Mouse (Mus musculus): Measurements from ENCODE around the gene Cdh13. TPM values are rescaled to one million over a fixed set of nuclear protein-coding genes. Genes with fewer than 3 reads are reported as not detected.

Cdh13 gene
- polyA plus RNA-seq, 1 experiment: 9.4 TPM

DNA sequence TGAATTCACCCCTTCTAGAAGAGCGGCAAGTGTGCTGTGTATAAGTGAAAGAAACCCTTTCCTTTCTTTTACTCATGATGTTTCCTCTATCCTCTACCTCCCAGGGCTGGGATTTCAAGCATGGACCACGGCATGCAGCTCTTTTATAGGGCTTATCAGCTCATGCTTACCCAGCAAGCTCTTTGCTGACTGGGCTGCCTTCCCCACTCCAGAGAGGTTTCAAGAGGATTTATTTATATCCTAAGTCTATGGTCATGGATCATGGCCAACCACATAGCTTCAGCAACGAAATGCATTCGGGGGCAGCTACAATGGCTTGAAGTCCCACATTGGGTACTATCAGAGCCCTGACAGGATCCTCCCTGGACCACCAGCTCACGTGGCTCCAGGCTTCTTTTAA, 304.4 kb downstream of the Cdh13 start:
- H3ac ChIP-seq (ENCODE audit: control insufficient read depth, insufficient read length, low read depth): no peak overlapping the region
- H3K36me3 ChIP-seq (ENCODE audit: control insufficient read depth, insufficient read depth): no peaks in the 10 kb centered on the region
- H3K79me2 ChIP-seq (ENCODE audit: control insufficient read depth, insufficient read depth): no peaks in the 10 kb centered on the region
- no peak overlapping the region for H3K4me3 ChIP-seq (ENCODE audit: insufficient read depth, poor library complexity, severe bottlenecking)
- H3K27me3 ChIP-seq (ENCODE audit: control insufficient read depth, insufficient read depth, insufficient read length): no peaks in the 10 kb centered on the region
- TF ChIP-seq CEBPB (IDR thresholded peaks at IDR 0.05; ENCODE audit: low read depth) (no peak), MYOD1 (IDR thresholded peaks at IDR 0.05; ENCODE audit: control insufficient read depth, insufficient read length, low read depth) (no peak), FOSL1 (IDR thresholded peaks at IDR 0.05; ENCODE audit: insufficient read depth, low read length, poor library complexity, severe bottlenecking) (no peak), CTCF (IDR thresholded peaks at IDR 0.05; ENCODE audit: control insufficient read depth, insufficient read depth, insufficient read length) (no peak), USF1 (IDR thresholded peaks at IDR 0.05; ENCODE audit: low read depth) (no peak), MAX (IDR thresholded peaks at IDR 0.05) (no peak), MYOG (IDR thresholded peaks at IDR 0.05; ENCODE audit: control insufficient read depth, extremely low read depth, insufficient read length) (no peak)
- no peaks in the 10 kb centered on the region for H3K79me3 ChIP-seq (ENCODE audit: low read depth)

DNA sequence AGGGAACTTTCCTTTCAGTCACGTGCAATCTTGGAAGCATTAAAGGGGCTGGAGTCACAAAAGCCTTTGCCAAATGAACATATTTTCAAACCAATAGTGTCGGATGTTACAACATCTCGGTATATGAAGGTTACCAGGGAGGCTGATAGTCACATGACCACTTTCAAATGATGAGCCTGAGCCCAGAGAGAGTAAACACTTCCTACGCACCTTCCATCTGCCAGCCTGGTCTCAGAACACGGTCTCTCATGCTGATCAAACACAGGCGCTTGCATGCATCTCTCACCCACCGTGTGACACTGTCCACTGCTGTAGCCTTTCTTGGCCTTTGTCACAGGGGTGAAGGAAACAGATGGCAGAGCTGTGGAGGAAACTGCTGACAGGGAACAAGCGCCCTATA, 313.3 kb downstream of the Cdh13 start:
- no peaks in the 10 kb centered on the region for H3K36me3 ChIP-seq (ENCODE audit: control insufficient read depth, insufficient read depth)
- no peaks in the 10 kb centered on the region for H3K27me3 ChIP-seq (ENCODE audit: control insufficient read depth, insufficient read depth, insufficient read length)
- no peaks in the 10 kb centered on the region for H3K79me3 ChIP-seq (ENCODE audit: low read depth)
- no peak overlapping the region for H3K4me3 ChIP-seq (ENCODE audit: insufficient read depth, poor library complexity, severe bottlenecking)
- TF ChIP-seq MAX (IDR thresholded peaks at IDR 0.05) (no peak), CEBPB (IDR thresholded peaks at IDR 0.05; ENCODE audit: low read depth) (no peak), FOSL1 (IDR thresholded peaks at IDR 0.05; ENCODE audit: insufficient read depth, low read length, poor library complexity, severe bottlenecking) (no peak), CTCF (IDR thresholded peaks at IDR 0.05; ENCODE audit: control insufficient read depth, insufficient read depth, insufficient read length) (no peak), MYOG (IDR thresholded peaks at IDR 0.05; ENCODE audit: control insufficient read depth, extremely low read depth, insufficient read length) (no peak), USF1 (IDR thresholded peaks at IDR 0.05; ENCODE audit: low read depth) (no peak), MYOD1 (IDR thresholded peaks at IDR 0.05; ENCODE audit: control insufficient read depth, insufficient read length, low read depth) (no peak)
- H3ac ChIP-seq (ENCODE audit: control insufficient read depth, insufficient read length, low read depth): no peak overlapping the region
- no peaks in the 10 kb centered on the region for H3K79me2 ChIP-seq (ENCODE audit: control insufficient read depth, insufficient read depth)

DNA sequence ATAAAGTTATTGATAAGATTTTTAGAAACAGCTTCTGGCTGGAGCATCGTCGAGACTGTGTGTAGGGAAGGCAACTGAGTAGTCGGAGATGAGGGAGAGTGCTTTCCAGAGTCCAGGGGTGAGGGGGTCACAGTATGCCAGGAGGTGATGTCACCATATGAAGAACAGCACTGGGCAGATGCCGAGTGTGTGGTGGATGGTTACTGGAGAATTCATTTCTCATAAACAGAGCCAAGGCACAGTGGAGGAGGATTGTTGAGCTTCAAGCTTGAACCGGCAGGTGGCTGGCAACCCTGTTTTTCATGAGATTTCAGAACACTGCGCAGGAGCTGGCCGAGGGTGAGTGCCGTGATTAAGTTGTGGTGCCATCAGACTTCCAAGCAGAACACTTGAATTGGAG, 317.8 kb downstream of the Cdh13 start:
- H3K79me3 ChIP-seq (ENCODE audit: low read depth): no peaks in the 10 kb centered on the region
- TF ChIP-seq USF1 (IDR thresholded peaks at IDR 0.05; ENCODE audit: low read depth) (no peak), MAX (IDR thresholded peaks at IDR 0.05) (no peak), CEBPB (IDR thresholded peaks at IDR 0.05; ENCODE audit: low read depth) (no peak), CTCF (IDR thresholded peaks at IDR 0.05; ENCODE audit: control insufficient read depth, insufficient read depth, insufficient read length) (no peak), FOSL1 (IDR thresholded peaks at IDR 0.05; ENCODE audit: insufficient read depth, low read length, poor library complexity, severe bottlenecking) (no peak), MYOD1 (IDR thresholded peaks at IDR 0.05; ENCODE audit: control insufficient read depth, insufficient read length, low read depth) (no peak), MYOG (IDR thresholded peaks at IDR 0.05; ENCODE audit: control insufficient read depth, extremely low read depth, insufficient read length) (no peak)
- H3K36me3 ChIP-seq (ENCODE audit: control insufficient read depth, insufficient read depth): no peaks in the 10 kb centered on the region
- no peak overlapping the region for H3K4me3 ChIP-seq (ENCODE audit: insufficient read depth, poor library complexity, severe bottlenecking)
- H3K79me2 ChIP-seq (ENCODE audit: control insufficient read depth, insufficient read depth): no peaks in the 10 kb centered on the region
- H3ac ChIP-seq (ENCODE audit: control insufficient read depth, insufficient read length, low read depth): no peak overlapping the region
- H3K27me3 ChIP-seq (ENCODE audit: control insufficient read depth, insufficient read depth, insufficient read length): no peaks in the 10 kb centered on the region

DNA sequence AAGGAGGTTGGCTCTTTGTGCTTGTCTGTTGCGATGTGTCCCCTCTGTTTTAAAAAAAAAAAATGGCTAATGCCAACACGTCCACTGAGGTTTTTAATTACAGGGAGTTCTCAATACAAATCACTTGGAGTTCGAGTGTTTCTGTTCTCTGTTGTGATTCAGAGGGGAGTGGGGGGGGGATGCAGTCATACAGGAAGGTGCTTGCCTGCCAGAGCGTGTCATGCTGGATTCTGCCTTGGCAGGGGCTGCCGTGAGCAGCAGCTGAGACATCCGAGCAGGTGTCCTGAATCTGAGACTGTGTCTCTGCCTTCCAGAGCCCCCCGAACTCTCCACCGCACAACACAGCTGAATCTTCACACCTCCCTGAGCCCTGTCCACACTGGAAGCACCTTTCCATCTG, 318.5 kb downstream of the Cdh13 start:
- Histone ChIP-seq H3ac (ENCODE audit: control insufficient read depth, insufficient read length, low read depth) (no peak overlapping the region), H3K36me3 (ENCODE audit: control insufficient read depth, insufficient read depth) (no peaks in the 10 kb centered on the region), H3K79me3 (ENCODE audit: low read depth) (no peaks in the 10 kb centered on the region), H3K27me3 (ENCODE audit: control insufficient read depth, insufficient read depth, insufficient read length) (no peaks in the 10 kb centered on the region), H3K79me2 (ENCODE audit: control insufficient read depth, insufficient read depth) (no peaks in the 10 kb centered on the region), H3K4me3 (ENCODE audit: insufficient read depth, poor library complexity, severe bottlenecking) (no peak overlapping the region)
- no peak for TF ChIP-seq MAX (IDR thresholded peaks at IDR 0.05)
- no peak for TF ChIP-seq FOSL1 (IDR thresholded peaks at IDR 0.05; ENCODE audit: insufficient read depth, low read length, poor library complexity, severe bottlenecking)
- TF ChIP-seq CTCF (IDR thresholded peaks at IDR 0.05; ENCODE audit: control insufficient read depth, insufficient read depth, insufficient read length): no peak
- TF ChIP-seq MYOD1 (IDR thresholded peaks at IDR 0.05; ENCODE audit: control insufficient read depth, insufficient read length, low read depth): no peak
- no peak for TF ChIP-seq MYOG (IDR thresholded peaks at IDR 0.05; ENCODE audit: control insufficient read depth, extremely low read depth, insufficient read length)
- TF ChIP-seq CEBPB (IDR thresholded peaks at IDR 0.05; ENCODE audit: low read depth): no peak
- no peak for TF ChIP-seq USF1 (IDR thresholded peaks at IDR 0.05; ENCODE audit: low read depth)

DNA sequence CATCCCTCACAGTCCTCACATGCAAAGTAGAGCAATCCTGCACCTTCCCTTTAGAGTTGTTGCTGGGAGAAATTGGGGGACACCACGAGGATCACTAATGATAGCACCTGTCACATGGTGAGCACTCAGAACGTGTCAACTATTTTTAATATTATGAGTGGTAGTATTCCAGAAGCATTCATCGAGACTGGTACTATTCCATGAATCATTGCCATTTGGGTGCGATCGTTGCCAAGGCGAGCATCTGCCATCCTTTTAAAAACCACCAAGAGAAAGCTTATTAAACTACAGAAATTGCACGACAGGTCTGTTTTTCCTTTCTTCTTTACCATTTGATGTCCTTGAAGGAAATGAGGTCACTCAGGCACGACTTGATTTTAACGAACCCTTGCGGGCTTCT, 328.0 kb downstream of the Cdh13 start:
- H3ac ChIP-seq (ENCODE audit: control insufficient read depth, insufficient read length, low read depth): no peak overlapping the region
- H3K27me3 ChIP-seq (ENCODE audit: control insufficient read depth, insufficient read depth, insufficient read length): no peaks in the 10 kb centered on the region
- H3K79me3 ChIP-seq (ENCODE audit: low read depth): no peaks in the 10 kb centered on the region
- no peaks in the 10 kb centered on the region for H3K79me2 ChIP-seq (ENCODE audit: control insufficient read depth, insufficient read depth)
- no peak overlapping the region for H3K4me3 ChIP-seq (ENCODE audit: insufficient read depth, poor library complexity, severe bottlenecking)
- TF ChIP-seq CTCF (IDR thresholded peaks at IDR 0.05; ENCODE audit: control insufficient read depth, insufficient read depth, insufficient read length) (no peak), CEBPB (IDR thresholded peaks at IDR 0.05; ENCODE audit: low read depth) (no peak), FOSL1 (IDR thresholded peaks at IDR 0.05; ENCODE audit: insufficient read depth, low read length, poor library complexity, severe bottlenecking) (no peak), USF1 (IDR thresholded peaks at IDR 0.05; ENCODE audit: low read depth) (no peak), MYOD1 (IDR thresholded peaks at IDR 0.05; ENCODE audit: control insufficient read depth, insufficient read length, low read depth) (no peak), MAX (IDR thresholded peaks at IDR 0.05) (no peak), MYOG (IDR thresholded peaks at IDR 0.05; ENCODE audit: control insufficient read depth, extremely low read depth, insufficient read length) (no peak)
- no peaks in the 10 kb centered on the region for H3K36me3 ChIP-seq (ENCODE audit: control insufficient read depth, insufficient read depth)

DNA sequence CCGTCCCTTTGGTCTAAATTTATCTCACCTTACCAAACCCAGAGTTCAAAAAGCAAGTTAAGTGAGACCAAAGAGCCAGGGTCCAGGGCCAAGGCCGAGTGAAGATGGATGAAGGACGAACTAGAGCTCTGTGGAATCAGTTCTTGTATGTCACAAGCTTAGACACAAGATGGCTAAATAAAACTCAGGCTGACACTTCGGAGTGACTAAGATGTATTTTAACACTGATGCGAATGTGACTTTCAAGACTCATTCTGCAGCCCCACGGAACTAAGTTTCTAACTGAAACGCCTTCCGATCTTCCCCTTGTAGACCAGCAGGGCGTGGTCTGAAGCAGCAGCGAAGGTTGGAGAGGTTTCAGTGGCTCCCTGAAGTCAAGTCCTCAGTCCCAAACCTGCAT, 334.7 kb downstream of the Cdh13 start:
- Histone ChIP-seq H3K79me2 (ENCODE audit: control insufficient read depth, insufficient read depth) (no peaks in the 10 kb centered on the region), H3K27me3 (ENCODE audit: control insufficient read depth, insufficient read depth, insufficient read length) (no peaks in the 10 kb centered on the region), H3K79me3 (ENCODE audit: low read depth) (no peaks in the 10 kb centered on the region), H3K4me3 (ENCODE audit: insufficient read depth, poor library complexity, severe bottlenecking) (no peak overlapping the region), H3ac (ENCODE audit: control insufficient read depth, insufficient read length, low read depth) (no peak overlapping the region), H3K36me3 (ENCODE audit: control insufficient read depth, insufficient read depth) (no peaks in the 10 kb centered on the region)
- no peak for TF ChIP-seq CEBPB (IDR thresholded peaks at IDR 0.05; ENCODE audit: low read depth)
- TF ChIP-seq FOSL1 (IDR thresholded peaks at IDR 0.05; ENCODE audit: insufficient read depth, low read length, poor library complexity, severe bottlenecking): no peak
- TF ChIP-seq CTCF (IDR thresholded peaks at IDR 0.05; ENCODE audit: control insufficient read depth, insufficient read depth, insufficient read length): no peak
- no peak for TF ChIP-seq USF1 (IDR thresholded peaks at IDR 0.05; ENCODE audit: low read depth)
- no peak for TF ChIP-seq MYOG (IDR thresholded peaks at IDR 0.05; ENCODE audit: control insufficient read depth, extremely low read depth, insufficient read length)
- TF ChIP-seq MAX (IDR thresholded peaks at IDR 0.05): no peak
- TF ChIP-seq MYOD1 (IDR thresholded peaks at IDR 0.05; ENCODE audit: control insufficient read depth, insufficient read length, low read depth): no peak
